Mouse (Mus musculus): Measurements from ENCODE around the gene Gm4869. TPM values are rescaled to one million over a fixed set of nuclear protein-coding genes. Genes with fewer than 3 reads are reported as not detected.
"Not testable (repeated sequence)": the region's sequence is repeated elsewhere in the genome, so short reads cannot be mapped to it uniquely, and the experiment has no call there.

Gene Gm4869
- polyA plus RNA-seq, 1 experiment from 2014 or later: not detected

DNA sequence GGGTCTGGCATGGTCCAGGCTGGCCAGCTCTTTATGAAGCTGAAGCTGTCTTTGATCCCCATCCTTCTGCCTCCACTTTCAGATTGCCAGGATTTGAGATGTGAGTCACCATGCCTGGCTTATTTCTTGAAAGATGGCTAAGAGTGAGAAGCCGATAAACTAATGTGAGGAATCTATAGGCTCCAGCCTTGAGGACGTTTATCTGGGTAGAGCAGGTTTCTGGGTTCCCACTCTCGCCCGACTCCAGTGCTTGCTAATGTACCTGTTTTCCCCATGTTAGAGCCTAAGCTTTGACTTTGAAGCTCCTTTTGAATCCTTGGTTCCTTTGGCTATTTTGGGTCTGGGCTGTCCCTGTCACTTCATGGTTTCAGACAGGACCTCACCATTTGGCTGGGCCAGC is 24.8 kb upstream of the Gm4869 start:
- Histone ChIP-seq H3K4me1 (peaks cover 29% of the 10 kb centered on the region), H3K4me3 (peak overlapping the region; percentile 80), H3K9ac (peak overlapping the region; percentile 87; the same call in 1 of the 2 replicates), H3K4me2 (peak overlapping the region; percentile 82), H3K27me3 (replicated peaks) (no peaks in the 10 kb centered on the region), H3K36me3 (replicated peaks) (no peaks in the 10 kb centered on the region), H3K9me3 (no peaks in the 10 kb centered on the region), H3K27ac (no peak overlapping the region)
- no peak for ATAC-seq (replicated peaks)
- 75% methylated on average over 4 of the region's 4 CpGs for WGBS

- no peaks in the 10 kb centered on the region for H3K27me3 ChIP-seq (replicated peaks)
- no peak overlapping the region for H3K4me2 ChIP-seq
- H3K4me1 ChIP-seq: peaks cover 22% of the 10 kb centered on the region
- H3K4me3 ChIP-seq: no peak overlapping the region
- no peak for ATAC-seq (replicated peaks)
- 91% methylated on average over 17 of the region's 17 CpGs for WGBS
- H3K36me3 ChIP-seq (replicated peaks): peaks cover 31% of the 10 kb centered on the region
- H3K9me3 ChIP-seq: no peaks in the 10 kb centered on the region
- no peak overlapping the region for H3K27ac ChIP-seq
- no peak overlapping the region for H3K9ac ChIP-seq
Measured at GRCm38 (mm10) chr5:140425016-140425783, 20.2 kb upstream of the Gm4869 start.

DNA sequence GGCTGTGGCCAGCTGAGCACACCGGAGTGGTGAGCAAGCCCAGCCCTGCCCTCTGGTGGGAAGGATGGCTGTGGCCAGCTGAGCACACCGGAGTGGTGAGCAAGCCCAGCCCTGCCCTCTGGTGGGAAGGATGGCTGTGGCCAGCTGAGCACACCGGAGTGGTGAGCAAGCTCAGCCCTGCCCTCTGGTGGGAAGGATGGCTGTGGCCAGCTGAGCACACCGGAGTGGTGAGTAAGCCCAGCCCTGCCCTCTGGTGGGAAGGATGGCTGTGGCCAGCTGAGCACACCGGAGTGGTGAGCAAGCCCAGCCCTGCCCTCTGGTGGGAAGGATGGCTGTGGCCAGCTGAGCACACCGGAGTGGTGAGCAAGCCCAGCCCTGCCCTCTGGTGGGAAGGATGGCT is 6.3 kb upstream of the Gm4869 start:
- H3K27ac ChIP-seq; H3K9ac ChIP-seq; H3K9me3 ChIP-seq; H3K4me2 ChIP-seq; H3K27me3 ChIP-seq (replicated peaks); H3K4me1 ChIP-seq; H3K4me3 ChIP-seq; ATAC-seq (replicated peaks): not testable (repeated sequence)
- peaks cover 70% of the 10 kb centered on the region for H3K36me3 ChIP-seq (replicated peaks)
- WGBS: 100% methylated on average over 2 of the region's 6 CpGs

DNA sequence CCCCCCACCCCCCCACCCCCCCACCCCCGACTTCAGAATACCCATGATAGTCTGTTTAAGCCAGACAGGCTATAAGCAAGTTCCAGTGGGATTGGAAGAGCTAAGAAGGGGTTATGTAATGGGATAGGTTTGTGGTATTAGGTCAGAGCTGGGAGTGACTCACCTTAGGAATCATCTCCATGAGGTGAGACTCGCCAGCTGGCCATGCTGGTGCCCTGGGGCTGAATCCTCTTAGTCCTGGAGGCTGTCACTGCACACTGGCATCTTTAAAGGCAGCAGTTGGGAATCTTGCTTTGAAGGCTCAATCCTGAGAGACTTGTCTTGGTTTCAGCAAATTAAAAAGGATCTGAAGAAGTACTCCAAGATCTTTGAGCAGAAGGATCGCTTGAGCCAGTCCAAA is 4.0 kb upstream of the Gm4869 start:
- Histone ChIP-seq H3K4me3 (no peak overlapping the region), H3K4me1 (no peaks in the 10 kb centered on the region), H3K27me3 (replicated peaks) (no peaks in the 10 kb centered on the region), H3K27ac (no peak overlapping the region), H3K36me3 (replicated peaks) (peaks cover 59% of the 10 kb centered on the region), H3K9me3 (no peaks in the 10 kb centered on the region), H3K9ac (no peak overlapping the region), H3K4me2 (no peak overlapping the region)
- 90% methylated on average over 3 of the region's 3 CpGs for WGBS
- no peak for ATAC-seq (replicated peaks)

DNA sequence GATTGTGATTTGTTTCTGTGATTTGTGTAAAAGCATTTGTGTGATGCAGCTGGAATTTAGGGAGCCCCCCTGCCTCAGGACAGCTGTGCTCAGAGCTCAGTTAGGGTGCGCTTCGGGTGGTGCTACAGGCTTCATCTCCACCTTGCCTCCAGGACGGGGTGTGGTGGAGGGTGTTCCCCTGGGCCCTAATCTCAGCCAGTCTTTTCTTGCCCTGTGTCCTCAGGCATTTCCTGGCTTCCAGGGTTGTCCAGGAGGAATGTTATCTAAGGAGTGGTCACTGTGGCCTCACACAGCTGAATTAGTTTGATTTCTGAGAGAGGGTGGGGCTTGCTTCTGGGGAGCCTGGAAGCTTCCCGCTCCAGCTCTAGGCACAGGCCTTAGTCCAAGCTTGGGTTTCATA is 1.4 kb upstream of the Gm4869 start:
- 97% methylated on average over 4 of the region's 4 CpGs for WGBS
- Histone ChIP-seq H3K27me3 (replicated peaks) (no peaks in the 10 kb centered on the region), H3K27ac (no peak overlapping the region), H3K36me3 (replicated peaks) (peaks cover 40% of the 10 kb centered on the region), H3K9me3 (no peaks in the 10 kb centered on the region), H3K4me1 (no peaks in the 10 kb centered on the region), H3K4me2 (no peak overlapping the region), H3K9ac (no peak overlapping the region), H3K4me3 (no peak overlapping the region)
- ATAC-seq (replicated peaks): no peak

- Histone ChIP-seq H3K27me3 (replicated peaks) (no peaks in the 10 kb centered on the region), H3K9ac (no peak overlapping the region), H3K27ac (no peak overlapping the region), H3K4me3 (no peak overlapping the region), H3K4me2 (no peak overlapping the region), H3K4me1 (no peaks in the 10 kb centered on the region), H3K36me3 (replicated peaks) (peaks cover 29% of the 10 kb centered on the region), H3K9me3 (no peaks in the 10 kb centered on the region)
- no peak for ATAC-seq (replicated peaks)
- WGBS: 76% methylated on average over 7 of the region's 7 CpGs
Measured at GRCm38 (mm10) chr5:140446054-140446453, 609 bp downstream of the Gm4869 start.

DNA sequence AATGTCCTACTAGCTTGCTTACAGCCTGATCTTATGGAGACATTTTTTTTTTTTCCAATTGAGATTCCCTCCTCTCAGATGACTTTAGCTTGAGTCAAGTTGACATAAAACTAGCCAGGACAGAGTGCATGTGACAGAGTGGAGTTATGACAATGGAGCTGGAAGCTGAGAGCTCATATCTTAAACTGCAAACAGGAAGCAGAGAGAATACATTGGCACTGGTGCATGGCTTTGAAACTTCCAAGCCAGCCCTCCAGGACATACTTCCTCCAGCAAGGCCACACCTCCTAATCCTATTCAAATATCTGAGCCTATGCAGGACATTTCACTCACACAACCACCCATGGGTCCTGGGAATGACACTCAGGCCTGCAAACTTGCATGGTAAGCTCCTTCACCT is 9.0 kb downstream of the Gm4869 start:
- H3K27ac ChIP-seq: no peak overlapping the region
- H3K4me2 ChIP-seq: no peak overlapping the region
- H3K9me3 ChIP-seq: no peaks in the 10 kb centered on the region
- ATAC-seq (replicated peaks): no peak
- H3K36me3 ChIP-seq (replicated peaks): no peaks in the 10 kb centered on the region
- 0 out of 2 replicates have a peak, but pooled peaks cover 5% of the 10 kb centered on the region for H3K4me1 ChIP-seq
- no peak overlapping the region for H3K4me3 ChIP-seq
- H3K27me3 ChIP-seq (replicated peaks): no peaks in the 10 kb centered on the region
- no peak overlapping the region for H3K9ac ChIP-seq

GRCm38 (mm10) chr5:140455466-140455865 is 10.0 kb downstream of the Gm4869 start:
- Histone ChIP-seq H3K27ac (no peak overlapping the region), H3K4me3 (no peak overlapping the region), H3K4me1 (0 out of 2 replicates have a peak, but pooled peaks cover 5% of the 10 kb centered on the region), H3K4me2 (no peak overlapping the region), H3K27me3 (replicated peaks) (no peaks in the 10 kb centered on the region), H3K36me3 (replicated peaks) (no peaks in the 10 kb centered on the region), H3K9ac (no peak overlapping the region), H3K9me3 (no peaks in the 10 kb centered on the region)
- WGBS: 53% methylated on average over 2 of the region's 2 CpGs
- ATAC-seq (replicated peaks): no peak

DNA sequence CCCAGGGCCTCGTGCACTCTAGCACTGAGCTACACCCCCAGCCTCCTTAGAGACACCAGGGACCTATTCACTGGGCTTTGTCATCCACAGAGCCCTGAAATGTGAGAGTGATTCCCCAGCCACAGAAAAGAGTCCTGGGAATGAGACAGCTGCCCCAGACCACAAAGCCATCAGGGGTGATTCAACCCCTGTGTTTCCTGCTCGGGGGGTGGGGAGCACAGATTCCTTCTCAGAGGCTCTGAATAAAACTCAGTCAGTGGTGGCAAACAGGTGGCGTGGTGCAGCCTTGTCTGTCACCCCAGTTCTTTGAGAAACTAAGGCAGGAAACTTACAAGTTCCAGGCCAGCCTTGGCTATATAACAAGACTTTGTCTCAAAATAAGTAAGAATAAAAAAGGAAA is 16.0 kb downstream of the Gm4869 start:
- Histone ChIP-seq H3K9me3 (no peaks in the 10 kb centered on the region), H3K4me3 (no peak overlapping the region), H3K4me1 (no peaks in the 10 kb centered on the region), H3K36me3 (replicated peaks) (no peaks in the 10 kb centered on the region), H3K27ac (no peak overlapping the region), H3K27me3 (replicated peaks) (no peaks in the 10 kb centered on the region), H3K4me2 (no peak overlapping the region), H3K9ac (no peak overlapping the region)
- no peak for ATAC-seq (replicated peaks)
- 90% methylated on average over 3 of the region's 3 CpGs for WGBS

DNA sequence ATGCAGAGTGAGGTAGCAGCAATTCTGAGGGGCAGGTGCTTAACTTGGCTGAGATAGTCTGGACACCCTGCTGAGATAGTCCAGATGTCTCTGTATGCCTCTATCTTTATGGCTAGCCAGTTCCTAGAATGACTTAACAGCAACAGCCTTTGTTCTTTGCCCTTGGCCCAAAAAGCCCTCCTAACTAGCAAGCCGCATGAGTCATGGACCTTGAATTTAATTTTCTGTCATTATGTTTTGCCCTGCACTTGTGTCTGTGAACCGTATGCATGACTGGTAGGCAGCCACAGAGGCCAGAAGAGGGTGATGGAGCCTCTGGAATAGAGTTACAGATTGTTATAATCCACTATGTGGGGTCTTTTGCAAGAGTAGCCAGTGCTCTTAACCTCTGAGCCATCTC is 17.7 kb downstream of the Gm4869 start:
- H3K9me3 ChIP-seq; H3K27ac ChIP-seq; H3K9ac ChIP-seq; H3K4me2 ChIP-seq; H3K27me3 ChIP-seq (replicated peaks); H3K4me1 ChIP-seq; ATAC-seq (replicated peaks); H3K4me3 ChIP-seq; H3K36me3 ChIP-seq (replicated peaks): not testable (repeated sequence)
- 92% methylated on average over 2 of the region's 2 CpGs for WGBS

DNA sequence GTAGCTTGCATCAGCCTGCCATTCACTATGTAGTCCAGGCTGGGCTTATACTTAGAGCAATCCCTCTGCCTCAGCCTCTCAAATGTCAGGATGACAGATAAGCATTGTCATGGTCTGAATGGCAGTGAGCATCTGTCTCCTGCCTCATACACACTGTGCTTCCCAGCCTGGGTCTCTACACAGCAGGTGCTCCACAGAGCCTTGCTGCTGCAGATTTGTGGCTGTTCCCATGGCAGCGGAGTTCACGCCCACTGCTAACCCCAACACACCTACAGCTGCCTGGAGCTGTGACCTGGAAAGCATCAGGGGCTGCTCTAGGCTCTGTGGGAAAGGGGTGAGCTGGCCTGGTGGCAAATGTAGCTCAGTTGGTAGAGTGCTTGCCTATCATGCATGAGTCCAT is 19.5 kb downstream of the Gm4869 start:
- H3K27me3 ChIP-seq (replicated peaks): no peaks in the 10 kb centered on the region
- H3K9ac ChIP-seq: no peak overlapping the region
- ATAC-seq (replicated peaks): no peak
- no peak overlapping the region for H3K4me2 ChIP-seq
- 95% methylated on average over 2 of the region's 2 CpGs for WGBS
- H3K4me1 ChIP-seq: no peaks in the 10 kb centered on the region
- no peak overlapping the region for H3K4me3 ChIP-seq
- no peak overlapping the region for H3K27ac ChIP-seq
- H3K9me3 ChIP-seq: no peaks in the 10 kb centered on the region
- no peaks in the 10 kb centered on the region for H3K36me3 ChIP-seq (replicated peaks)

DNA sequence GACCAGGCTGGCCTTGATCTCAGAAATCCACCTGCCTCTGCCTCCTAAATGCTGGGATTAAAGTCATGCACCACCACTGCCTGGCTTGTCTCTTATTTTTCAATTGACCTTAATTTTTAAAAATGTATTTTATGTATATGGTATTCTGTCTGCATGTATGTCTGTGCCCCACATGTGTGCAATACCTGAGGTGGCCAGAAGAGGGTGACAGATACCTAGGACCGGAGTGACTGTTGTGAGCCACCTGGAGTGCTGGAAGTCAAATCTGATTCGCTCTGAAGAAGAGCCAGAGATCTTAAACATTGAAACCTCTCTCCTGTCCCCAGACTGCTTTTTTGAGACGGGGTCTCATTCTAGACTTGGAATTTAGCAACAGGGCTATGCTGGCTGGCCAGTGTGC is 26.9 kb downstream of the Gm4869 start:
- Histone ChIP-seq H3K4me1 (no peaks in the 10 kb centered on the region), H3K4me3 (no peak overlapping the region), H3K27me3 (replicated peaks) (no peaks in the 10 kb centered on the region), H3K36me3 (replicated peaks) (no peaks in the 10 kb centered on the region), H3K4me2 (no peak overlapping the region), H3K9me3 (no peaks in the 10 kb centered on the region), H3K27ac (no peak overlapping the region), H3K9ac (no peak overlapping the region)
- WGBS: 82% methylated on average over 3 of the region's 3 CpGs
- no peak for ATAC-seq (replicated peaks)

GRCm38 (mm10) chr5:140481458-140481857 is 36.0 kb downstream of the Gm4869 start:
- no peaks in the 10 kb centered on the region for H3K27me3 ChIP-seq (replicated peaks)
- WGBS: 82% methylated on average over 4 of the region's 4 CpGs

More at GRCm38 (mm10) chr5:140481458-140481857, 36.0 kb downstream of the Gm4869 start:
- H3K4me3 ChIP-seq: no peak overlapping the region
- H3K4me2 ChIP-seq: no peak overlapping the region
- no peak for ATAC-seq (replicated peaks)
- no peaks in the 10 kb centered on the region for H3K36me3 ChIP-seq (replicated peaks)
- H3K9ac ChIP-seq: no peak overlapping the region
- H3K9me3 ChIP-seq: no peaks in the 10 kb centered on the region
- H3K4me1 ChIP-seq: no peaks in the 10 kb centered on the region
- H3K27ac ChIP-seq: no peak overlapping the region
